Mouse (Mus musculus) urinary bladder, postnatal 4 days (tissue): ENCODE measurements around the gene Slc8a1.

Source experiments
- DNase-seq, 2 experiments: peaks; one replicate each; pipeline ENCODE4 v3.0.0; 2021 to 2022; ENCODE audit warnings: low spot score in 2 of 2

Slc8a1 gene

DNA sequence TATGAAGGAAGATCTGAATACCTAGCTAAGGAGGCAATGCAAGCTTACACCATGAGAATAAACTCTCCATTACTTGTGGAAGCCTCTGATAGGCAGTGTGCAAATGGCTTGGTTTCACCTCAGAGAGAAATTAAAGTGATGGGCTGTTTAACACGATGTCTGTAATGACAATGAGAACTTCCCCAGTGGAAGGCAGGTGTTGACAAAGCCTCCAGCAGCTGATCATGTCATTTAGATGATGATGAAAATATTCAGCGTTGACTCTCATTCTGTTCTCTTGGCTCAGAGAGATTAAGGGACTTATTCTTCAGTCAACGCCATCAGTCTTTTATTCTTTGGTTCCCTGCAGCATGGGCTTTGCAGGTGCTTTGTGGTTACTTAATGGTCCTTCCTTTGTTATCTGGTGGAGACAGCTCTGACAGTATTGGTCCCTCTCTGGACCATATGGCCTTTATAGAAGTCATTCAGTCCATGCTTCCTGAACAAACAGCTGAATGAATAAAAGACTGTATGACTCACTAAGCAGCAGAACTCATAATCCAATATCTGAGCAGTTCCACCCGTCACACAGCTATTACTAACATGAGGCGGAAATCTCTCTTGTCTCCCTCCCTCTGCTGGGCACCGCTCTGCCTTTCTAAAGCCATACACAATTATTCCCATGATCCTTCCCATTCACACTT lies 184.0 kb downstream of the Slc8a1 start:
- DNase-seq = no peak

DNA sequence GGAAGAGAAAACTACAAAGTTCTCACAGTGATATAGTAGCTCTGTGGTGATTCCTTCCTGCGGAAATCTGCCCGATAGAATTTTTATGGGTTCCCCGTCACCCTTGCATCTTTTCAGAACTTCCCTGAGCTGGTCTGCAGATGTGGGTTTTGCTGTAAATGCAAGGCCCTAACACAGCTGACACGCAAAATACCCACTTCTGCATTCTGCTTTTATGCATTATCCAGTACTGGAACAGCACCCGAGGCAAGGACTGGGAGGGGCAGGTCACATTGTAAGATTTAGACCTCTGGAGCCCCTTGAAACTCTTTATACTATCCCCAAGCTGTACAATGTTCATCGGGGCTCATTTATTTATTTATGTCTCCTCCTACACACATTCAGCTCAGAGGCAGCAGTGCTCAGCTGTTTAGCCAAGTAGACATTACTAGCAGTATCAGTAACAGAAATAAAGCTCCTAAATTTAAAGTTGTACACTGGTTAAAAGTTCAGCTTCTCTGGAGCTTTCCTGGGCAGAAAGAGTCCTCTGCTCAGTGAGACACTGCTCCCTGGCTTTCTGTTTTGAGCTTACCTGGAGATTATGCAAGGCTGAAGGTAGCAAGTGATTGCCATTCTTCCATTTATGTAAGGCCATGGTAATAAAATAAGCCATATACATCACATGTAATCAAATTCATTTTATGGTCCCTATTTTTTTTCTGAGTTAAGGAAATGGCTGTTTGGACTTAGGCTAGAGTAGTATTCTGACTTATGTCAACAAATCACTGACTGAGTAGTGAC lies 186.1 kb downstream of the Slc8a1 start:
- DNase-seq = no peak

- no peak for DNase-seq
These were observed 187.3 kb downstream of the Slc8a1 start for GRCm38 (mm10) chr17:81550864-81551263.

- no peak for DNase-seq
These were observed 190.2 kb downstream of the Slc8a1 start for GRCm38 (mm10) chr17:81548016-81548415.

DNA sequence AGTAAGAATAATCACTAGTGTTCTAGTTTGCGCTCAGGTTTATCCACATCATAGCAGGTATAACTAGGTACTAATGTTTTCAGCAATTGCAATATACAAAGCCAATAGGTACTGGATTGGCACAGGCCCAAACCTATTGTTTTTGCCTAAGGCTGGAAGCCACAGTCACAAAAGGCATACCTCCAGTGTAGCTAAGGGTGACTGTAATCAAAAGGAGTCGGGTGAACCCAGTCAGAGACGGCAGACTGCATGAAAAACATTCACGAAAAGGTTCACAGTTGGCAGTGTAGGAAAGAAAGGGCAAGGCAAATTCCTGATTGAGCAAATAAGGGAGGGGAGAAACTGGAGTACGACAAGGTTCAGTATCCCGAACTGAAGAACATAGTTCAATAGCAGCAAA lies 191.7 kb downstream of the Slc8a1 start:
- DNase-seq = no peak

DNA sequence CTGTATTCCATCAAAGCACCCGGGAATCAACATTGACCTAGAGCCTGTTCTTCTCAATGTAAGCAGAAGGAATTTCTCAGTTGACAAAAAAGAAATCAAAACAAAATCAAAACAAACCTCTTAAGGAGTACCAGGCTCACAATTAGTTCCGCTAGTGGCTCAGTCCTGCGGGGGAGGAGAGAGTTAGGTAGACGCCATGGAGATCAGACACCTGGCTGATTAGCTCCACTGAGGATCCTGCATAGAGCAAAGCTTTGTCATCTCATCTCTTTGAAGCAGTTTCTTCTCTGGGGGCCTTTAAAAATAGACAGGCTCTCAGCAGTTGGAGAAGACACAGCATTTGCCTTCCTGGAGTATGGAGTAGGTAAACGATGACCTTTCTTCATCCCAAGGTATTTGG lies 192.2 kb downstream of the Slc8a1 start:
- DNase-seq = no peak

- DNase-seq = no peak
These were observed 193.3 kb downstream of the Slc8a1 start for GRCm38 (mm10) chr17:81544926-81545325.

- no peak for DNase-seq
These were observed 195.6 kb downstream of the Slc8a1 start for GRCm38 (mm10) chr17:81542313-81543185.

- no peak for DNase-seq
These were observed 199.7 kb downstream of the Slc8a1 start for GRCm38 (mm10) chr17:81538163-81539160.

DNA sequence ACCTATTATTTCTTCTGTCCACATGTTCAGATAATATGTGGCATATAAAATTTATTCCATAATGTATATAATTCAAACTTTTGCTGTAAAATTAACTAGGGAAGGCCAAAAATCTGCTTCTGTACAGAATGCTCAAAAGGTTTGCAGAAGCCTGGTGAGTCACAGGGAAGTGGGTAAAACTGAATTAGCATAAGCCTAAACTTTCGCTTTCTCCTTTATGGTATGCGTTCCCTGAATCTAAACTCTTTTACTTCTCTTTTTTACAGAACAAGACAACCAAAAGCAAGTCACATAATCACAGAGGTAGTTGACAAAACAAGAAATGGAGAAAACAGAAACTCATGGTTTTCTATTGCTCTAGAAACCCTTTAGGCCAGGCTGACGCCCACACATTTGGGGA lies 202.1 kb downstream of the Slc8a1 start:
- DNase-seq = no peak

- no peak for DNase-seq
These were observed 208.3 kb downstream of the Slc8a1 start for GRCm38 (mm10) chr17:81529849-81530248.

DNA sequence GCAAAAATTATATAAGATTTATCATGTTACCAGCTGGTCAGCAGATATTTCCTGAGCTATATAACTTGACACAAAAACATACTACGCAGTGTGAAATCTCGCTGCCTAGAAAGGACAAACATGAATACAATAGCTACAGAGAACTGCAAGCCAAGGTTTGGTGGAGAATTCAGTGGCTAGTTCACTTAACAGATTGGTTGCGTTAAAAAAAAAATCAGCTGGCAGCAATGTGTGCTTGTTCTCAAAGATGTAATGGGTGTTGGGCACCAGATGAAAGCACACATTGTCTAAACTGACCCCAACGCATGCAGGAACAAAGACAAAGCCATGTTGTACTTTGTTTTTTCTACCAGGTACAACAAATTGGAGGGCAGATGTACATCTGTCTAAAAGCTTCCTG lies 209.2 kb downstream of the Slc8a1 start:
- no peak for DNase-seq

DNA sequence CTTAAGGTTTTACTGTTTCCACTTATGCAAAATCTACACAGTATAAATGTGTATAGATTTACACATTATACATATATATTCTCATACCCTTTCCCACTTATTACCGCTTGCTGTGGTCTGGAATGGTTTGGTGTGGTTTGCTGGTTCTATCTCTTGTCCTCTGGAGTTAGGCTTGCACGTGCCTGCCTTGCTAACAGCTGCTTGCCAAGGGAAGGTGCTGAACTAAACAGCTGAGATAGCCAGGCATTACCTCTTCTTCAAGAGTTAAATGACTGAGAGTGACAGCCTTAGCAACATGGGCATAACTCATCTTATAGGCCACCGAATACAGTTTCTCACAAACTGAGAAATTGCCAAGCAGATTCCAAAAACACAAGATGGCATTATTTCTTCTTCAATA lies 211.7 kb downstream of the Slc8a1 start:
- DNase-seq = no peak

GRCm38 (mm10) chr17:81524826-81525225 lies 213.4 kb downstream of the Slc8a1 start:
- no peak for DNase-seq

GRCm38 (mm10) chr17:81523943-81524342 lies 214.2 kb downstream of the Slc8a1 start:
- DNase-seq = no peak

GRCm38 (mm10) chr17:81518316-81519025 lies 219.7 kb downstream of the Slc8a1 start:
- no peak for DNase-seq

DNA sequence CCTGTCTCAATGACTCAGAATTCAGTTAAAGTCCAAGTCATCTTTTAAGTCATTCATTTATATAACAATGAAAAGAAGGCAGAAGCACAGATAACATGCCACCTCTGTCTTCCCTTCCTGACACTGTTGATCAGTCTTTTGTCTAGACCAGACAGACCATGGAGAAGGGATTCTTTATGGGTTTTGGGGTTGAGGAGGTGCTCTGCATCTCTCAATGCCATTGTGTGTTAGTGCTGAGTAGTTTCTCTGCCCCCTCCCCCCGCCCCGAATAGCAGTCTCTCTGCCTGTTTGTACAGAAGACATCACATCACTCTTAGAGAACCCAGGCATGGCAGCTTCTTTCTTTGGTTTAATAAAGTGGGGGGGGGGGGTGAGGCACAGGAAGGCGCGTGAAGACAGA lies 222.0 kb downstream of the Slc8a1 start:
- DNase-seq = no peak

DNA sequence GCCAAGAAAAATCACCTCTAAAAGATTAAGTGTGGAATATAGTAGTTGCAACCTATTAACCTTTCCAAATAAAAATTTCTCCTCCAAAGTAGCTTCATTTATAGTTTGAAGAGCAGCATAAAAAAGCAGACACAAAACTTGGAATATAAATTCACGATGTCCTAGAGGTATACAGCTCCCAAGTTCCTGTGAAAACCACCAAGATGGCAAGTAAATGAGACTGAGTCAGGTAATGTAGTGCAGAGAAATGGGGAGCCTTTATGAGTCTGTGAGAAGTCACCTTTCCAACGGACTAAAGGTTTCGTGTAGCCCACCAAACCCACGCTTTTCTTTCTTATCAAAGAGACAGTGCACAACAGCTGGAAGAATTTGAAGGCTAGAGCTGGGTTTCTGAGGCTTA lies 224.2 kb downstream of the Slc8a1 start:
- no peak for DNase-seq

GRCm38 (mm10) chr17:81513368-81513958 lies 224.7 kb downstream of the Slc8a1 start:
- no peak for DNase-seq

- no peak for DNase-seq
These were observed 233.0 kb downstream of the Slc8a1 start for GRCm38 (mm10) chr17:81505162-81505685.
